Mouse (Mus musculus): Measurements from ENCODE around the gene Igfbp4.

DNA sequence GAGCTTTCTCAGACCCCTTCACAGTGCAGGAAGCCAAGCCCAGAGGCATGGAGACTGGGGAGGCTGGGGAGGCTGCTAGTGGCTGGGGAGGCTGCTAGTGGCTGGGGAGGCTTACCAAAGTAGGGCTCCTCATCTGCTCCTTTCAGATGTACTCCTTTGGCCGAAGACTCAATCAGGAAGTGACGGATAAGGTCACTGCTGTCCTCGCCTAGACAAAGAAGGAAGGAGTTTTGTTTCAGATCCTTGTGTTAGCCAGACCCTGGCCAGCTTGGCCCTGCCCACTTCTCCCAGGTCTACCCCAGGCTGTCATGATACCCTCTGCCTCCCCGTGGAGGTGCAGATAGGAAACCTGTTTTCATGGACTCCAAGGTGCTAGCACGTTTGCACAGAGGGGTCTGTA, 32.7 kb downstream of the Igfbp4 start:
- no peak for TF ChIP-seq CTCF (IDR thresholded peaks at IDR 0.05; ENCODE audit: low read depth)
- no peak for TF ChIP-seq EP300 (optimal IDR thresholded peaks at IDR 0.05)

Data from stomach, postnatal 0 days (tissue).